Mouse (Mus musculus) small intestine, adult 2 months (tissue): ENCODE measurements around the gene Disp2.

Source experiments
- CTCF ChIP-seq: fragments of 200-500 bp; IDR thresholded peaks from 2 replicates; pipeline ENCODE4 v1.5.1; 2012; ENCODE audit warnings: low read depth, mild to moderate bottlenecking, control low read depth, inconsistent platforms, low read length, moderate library complexity, mixed read lengths; ENCODE audit not compliant: insufficient replicate concordance, insufficient read length; ENCODE audit errors: extremely low read depth
- POLR2A ChIP-seq: fragments of 200-500 bp; IDR thresholded peaks from 2 replicates; pipeline ENCODE4 v1.6.1; 2012; ENCODE audit warnings: low read depth, mild to moderate bottlenecking, control low read depth, inconsistent platforms, low read length, moderate library complexity

- TF ChIP-seq CTCF = no peak
- TF ChIP-seq POLR2A = no peak
Observed at GRCm38 (mm10) chr2:118789501-118789900, 10.0 kb downstream of the Disp2 start.
